ENCODE assay signal across 8 mouse cellular contexts in the genomic region with DNA sequence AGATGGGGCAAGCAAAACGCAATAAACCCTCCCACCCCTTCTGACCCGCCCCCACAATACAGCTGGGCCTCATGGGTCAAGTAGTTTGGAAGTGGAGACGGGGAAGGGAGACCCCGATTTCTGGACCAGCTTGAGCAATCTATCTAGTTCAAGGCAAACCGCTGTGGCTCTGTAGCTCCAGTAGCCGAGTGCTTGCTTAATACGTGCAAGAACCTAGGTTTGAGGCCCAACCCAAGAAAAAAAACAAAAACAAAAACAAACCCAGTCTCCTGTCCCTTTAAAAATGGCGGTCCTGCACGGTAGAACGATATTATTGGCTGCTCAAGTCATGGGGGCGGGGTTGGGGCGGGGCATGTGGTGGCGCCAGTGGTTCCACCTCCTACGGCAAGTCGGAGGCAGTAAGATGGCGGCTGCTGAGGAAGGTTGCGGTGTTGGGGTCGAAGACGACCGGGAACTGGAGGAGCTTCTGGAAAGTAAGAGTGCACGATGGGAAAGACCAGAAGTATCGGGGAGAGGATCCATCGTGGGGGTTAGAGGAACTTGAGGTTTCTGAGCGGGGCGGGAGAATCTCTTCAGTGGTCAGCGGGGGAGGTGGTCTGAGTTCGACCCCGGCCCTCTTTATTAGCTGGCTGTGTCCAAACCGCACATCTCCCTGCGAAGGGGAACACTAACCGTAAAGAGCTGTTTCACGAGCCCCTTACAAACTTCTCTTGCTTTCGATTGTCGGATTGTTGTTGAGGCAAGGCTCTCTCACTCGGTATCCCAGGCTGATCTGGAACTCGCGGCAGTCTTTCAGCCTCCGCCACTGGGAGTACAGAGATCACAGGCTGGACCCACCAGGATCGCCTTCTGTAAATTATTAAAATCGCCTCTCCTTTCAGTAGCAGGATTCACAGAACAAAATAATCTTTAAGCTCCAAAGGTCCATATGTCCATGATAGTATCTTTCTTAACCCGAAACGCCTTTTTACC. TPM values are rescaled to one million over a fixed set of nuclear protein-coding genes. Genes with fewer than 3 reads are reported as not detected.
DNase-seq lines count a peak whose midpoint lies in the region; ATAC-seq and TF ChIP-seq lines count a peak whose summit lies in the region.

Pex19 (plus strand) TSS at position 380 of the 972 bp plus-strand sequence.

- peaks cover 3% of the 10 kb centered on the region; the same call in 1 of the 2 replicates for H3K4me1 ChIP-seq in bone marrow macrophage, adult 2 months (ENCODE audit: control insufficient read depth, insufficient read depth, low read length)
- peaks cover 13% of the 10 kb centered on the region for H3K4me1 ChIP-seq in embryonic facial prominence, embryonic 15.5 days
- H3K4me1 ChIP-seq in limb, embryonic 13.5 days: peaks cover 14% of the 10 kb centered on the region
- H3K4me1 ChIP-seq in midbrain, embryonic 15.5 days: peaks cover 14% of the 10 kb centered on the region
- H3K4me1 ChIP-seq in spleen, adult 2 months (ENCODE audit: control insufficient read depth, insufficient read depth, insufficient read length): peaks cover 4% of the 10 kb centered on the region; the same call in 1 of the 2 replicates

- TF ChIP-seq POLR2A in bone marrow macrophage, adult 2 months (IDR thresholded peaks at IDR 0.05; ENCODE audit: borderline replicate concordance, low read depth, low read length): no peak
- TF ChIP-seq POLR2A in spleen, adult 2 months (IDR thresholded peaks at IDR 0.05; ENCODE audit: low read depth, low read length): peak; percentile 43

- peak; percentile 75 for DNase-seq in heart, adult 8-10 months (ENCODE audit: low spot score)
- peak; percentile 78 for DNase-seq in kidney, adult 9 months
- DNase-seq in spleen, adult 2 months (ENCODE audit: low read depth in 1 of 2, low spot score in 2 of 2): peak; percentile 72 to 74

- H3K9me3 ChIP-seq in embryonic facial prominence, embryonic 15.5 days (replicated peaks): no peaks in the 10 kb centered on the region
- H3K9me3 ChIP-seq in limb, embryonic 13.5 days: no peaks in the 10 kb centered on the region
- H3K9me3 ChIP-seq in midbrain, embryonic 15.5 days: no peaks in the 10 kb centered on the region

- peak within 1 kb of the TSS; percentile 59 for H3K27ac ChIP-seq in bone marrow macrophage, adult 2 months (ENCODE audit: insufficient read depth, low read depth, low read length)
- H3K27ac ChIP-seq in embryonic facial prominence, embryonic 15.5 days (replicated peaks): peak within 1 kb of the TSS; percentile 60; the same call in 1 of the 2 replicates
- H3K27ac ChIP-seq in limb, embryonic 13.5 days: no peak within 1 kb of the TSS
- H3K27ac ChIP-seq in midbrain, embryonic 15.5 days: peak within 1 kb of the TSS; percentile 60
- H3K27ac ChIP-seq in spleen, adult 2 months (ENCODE audit: insufficient read depth, low read length): peak within 1 kb of the TSS; percentile 29; the same call in 1 of the 2 replicates

- no peak for TF ChIP-seq CTCF in C2C12 (IDR thresholded peaks at IDR 0.05; ENCODE audit: control insufficient read depth, insufficient read depth, insufficient read length)
- no peak for TF ChIP-seq CTCF in bone marrow macrophage, adult 2 months (IDR thresholded peaks at IDR 0.05; ENCODE audit: low read depth, low read length)
- no peak for TF ChIP-seq CTCF in spleen, adult 2 months (IDR thresholded peaks at IDR 0.05; ENCODE audit: extremely low read depth, insufficient read depth, insufficient read length, insufficient replicate concordance)

- H3K4me2 ChIP-seq in embryonic facial prominence, embryonic 15.5 days (replicated peaks): peak within 1 kb of the TSS; percentile 85
- peak within 1 kb of the TSS; percentile 74 for H3K4me2 ChIP-seq in limb, embryonic 13.5 days (replicated peaks)
- H3K4me2 ChIP-seq in midbrain, embryonic 15.5 days: peak within 1 kb of the TSS; percentile 71

- peaks cover 6% of the 10 kb centered on the region for H3K79me3 ChIP-seq in C2C12 (ENCODE audit: low read depth)

- H3K36me3 ChIP-seq in C2C12 (ENCODE audit: control insufficient read depth, insufficient read depth): peaks cover 41% of the 10 kb centered on the region
- peaks cover 55% of the 10 kb centered on the region for H3K36me3 ChIP-seq in embryonic facial prominence, embryonic 15.5 days
- H3K36me3 ChIP-seq in limb, embryonic 13.5 days: peaks cover 56% of the 10 kb centered on the region
- H3K36me3 ChIP-seq in midbrain, embryonic 15.5 days (replicated peaks): peaks cover 39% of the 10 kb centered on the region
- H3K36me3 ChIP-seq in spleen, adult 2 months (ENCODE audit: control insufficient read depth, insufficient read depth, low read length): peaks cover 18% of the 10 kb centered on the region

- H3K27me3 ChIP-seq in C2C12 (ENCODE audit: control insufficient read depth, insufficient read depth, insufficient read length): no peaks in the 10 kb centered on the region
- H3K27me3 ChIP-seq in embryonic facial prominence, embryonic 15.5 days: no peaks in the 10 kb centered on the region
- H3K27me3 ChIP-seq in limb, embryonic 13.5 days: no peaks in the 10 kb centered on the region
- no peaks in the 10 kb centered on the region for H3K27me3 ChIP-seq in midbrain, embryonic 15.5 days (replicated peaks)
- no peaks in the 10 kb centered on the region for H3K27me3 ChIP-seq in spleen, adult 2 months (ENCODE audit: control insufficient read depth, insufficient read depth, low read length)

- H3ac ChIP-seq in C2C12 (ENCODE audit: control insufficient read depth, insufficient read length, low read depth): peak within 1 kb of the TSS; percentile 56

- peak; percentile 94 for ATAC-seq in embryonic facial prominence, embryonic 15.5 days (ENCODE audit: insufficient number of reproducible peaks, low FRiP score, low TSS enrichment, low read depth)
- ATAC-seq in limb, embryonic 13.5 days (ENCODE audit: low FRiP score, low read depth): peak; percentile 96
- ATAC-seq in midbrain, embryonic 15.5 days (replicated peaks): peak; percentile 97

- WGBS in embryonic facial prominence, embryonic 15.5 days: 1% methylated on average over 42 of the region's 42 CpGs
- under 1% methylated on average over 42 of the region's 42 CpGs for WGBS in limb, embryonic 13.5 days
- WGBS in midbrain, embryonic 15.5 days: 1% methylated on average over 42 of the region's 42 CpGs
- WGBS in spleen, adult 2 months: 1% methylated on average over 42 of the region's 42 CpGs

- H3K4me3 ChIP-seq in C2C12 (ENCODE audit: insufficient read depth, poor library complexity, severe bottlenecking): peak within 1 kb of the TSS; percentile 98
- peak within 1 kb of the TSS; percentile 94 for H3K4me3 ChIP-seq in bone marrow macrophage, adult 2 months (ENCODE audit: insufficient read depth, low read length)
- peak within 1 kb of the TSS; percentile 86 for H3K4me3 ChIP-seq in embryonic facial prominence, embryonic 15.5 days (replicated peaks)
- H3K4me3 ChIP-seq in limb, embryonic 13.5 days: peak within 1 kb of the TSS; percentile 83
- peak within 1 kb of the TSS; percentile 80 for H3K4me3 ChIP-seq in midbrain, embryonic 15.5 days
- peak within 1 kb of the TSS; percentile 94 for H3K4me3 ChIP-seq in spleen, adult 2 months (ENCODE audit: extremely low read depth, insufficient read depth, insufficient read length)

- peak within 1 kb of the TSS; percentile 94 for H3K9ac ChIP-seq in embryonic facial prominence, embryonic 15.5 days
- H3K9ac ChIP-seq in limb, embryonic 13.5 days: peak within 1 kb of the TSS; percentile 89
- peak within 1 kb of the TSS; percentile 70 for H3K9ac ChIP-seq in midbrain, embryonic 15.5 days

- peaks cover 13% of the 10 kb centered on the region for H3K79me2 ChIP-seq in C2C12 (ENCODE audit: control insufficient read depth, insufficient read depth)

TF ChIP-seq in C2C12, 6 proteins besides CTCF, POLR2A, EP300 and RAD21:
- TF ChIP-seq MAX (IDR thresholded peaks at IDR 0.05): peak; percentile 58
- TF ChIP-seq USF1 (IDR thresholded peaks at IDR 0.05; ENCODE audit: low read depth): peak; percentile 27
- no peak for TF ChIP-seq MYOG (IDR thresholded peaks at IDR 0.05; ENCODE audit: control insufficient read depth, extremely low read depth, insufficient read length)

RNA-seq across cellular contexts. Expression of gene Pex19, which starts in this region (rescaled TPM):
- 79.6 TPM for polyA plus RNA-seq in C2C12 (2012; fragmentation: generic; extraction: Trizol)
- 56.7 and 64.1 TPM in 2 replicates for polyA plus RNA-seq in bone marrow macrophage, adult 2 months (2012; ENCODE audit: insufficient read depth, insufficient read length, missing spikeins)
- polyA plus RNA-seq in embryonic facial prominence, embryonic 15.5 days (2015; fragmentation: Nextera tagmentation; extraction: Ambion mirVana): 138 and 139 TPM in 2 replicates
- total RNA-seq in heart, adult 8-10 months (2022): 100 to 1,000 TPM; 108 to 144 (median 125) TPM
- 165 and 167 TPM in 2 replicates for polyA plus RNA-seq in limb, embryonic 13.5 days (2015; fragmentation: Nextera tagmentation; extraction: Ambion mirVana)
- polyA plus RNA-seq in midbrain, embryonic 15.5 days (2015; fragmentation: Nextera tagmentation; extraction: Ambion mirVana): 165 and 168 TPM in 2 replicates
- polyA plus RNA-seq in spleen, adult 2 months (2012; rRNA removed): 26.4 and 28.0 TPM in 2 replicates
